Mouse (Mus musculus): ENCODE measurements around the gene Slc22a18. TPM values are rescaled to one million over a fixed set of nuclear protein-coding genes. Genes with fewer than 3 reads are reported as not detected.

Slc22a18 gene
- polyA plus RNA-seq, 1 experiment from 2014 or later: 0.27 TPM

GRCm38 (mm10) chr7:143548231-143548961, 74.9 kb downstream of the Slc22a18 start:
- H3K27ac ChIP-seq: peak overlapping the region; percentile 89
- ATAC-seq (ENCODE audit: low FRiP score): peak; percentile 75
- H3K27me3 ChIP-seq: no peaks in the 10 kb centered on the region

More at GRCm38 (mm10) chr7:143548231-143548961, 74.9 kb downstream of the Slc22a18 start:
- Histone ChIP-seq H3K36me3 (replicated peaks) (no peaks in the 10 kb centered on the region; the same call in none of the 2 replicates), H3K4me3 (replicated peaks) (peak overlapping the region; percentile 98), H3K4me2 (peak overlapping the region; percentile 87), H3K9me3 (no peaks in the 10 kb centered on the region), H3K4me1 (peaks cover 35% of the 10 kb centered on the region), H3K9ac (peak overlapping the region; percentile 79)
- under 1% methylated on average over 41 of the region's 63 CpGs for WGBS

Other genes starting within 250 kb of the Slc22a18 start
- gene Cdkn1c, start 12.7 kb upstream of the Slc22a18 start, polyA plus RNA-seq (2016; fragmentation: Nextera tagmentation; extraction: Ambion mirVana): 326 and 351 TPM in 2 replicates
- 0.63 and 0.79 TPM in 2 replicates for gene Phlda2, start 29.4 kb downstream of the Slc22a18 start, polyA plus RNA-seq (2016; fragmentation: Nextera tagmentation; extraction: Ambion mirVana)
- 357 and 369 TPM in 2 replicates for gene Nap1l4, start 75.4 kb downstream of the Slc22a18 start, polyA plus RNA-seq (2016; fragmentation: Nextera tagmentation; extraction: Ambion mirVana)
- 69.0 and 74.3 TPM in 2 replicates for gene Cars, start 126.4 kb downstream of the Slc22a18 start, polyA plus RNA-seq (2016; fragmentation: Nextera tagmentation; extraction: Ambion mirVana)
- 0.12 and 0.22 TPM in 2 replicates for gene Tnfrsf26, start 155.0 kb downstream of the Slc22a18 start, polyA plus RNA-seq (2016; fragmentation: Nextera tagmentation; extraction: Ambion mirVana)
- gene Tnfrsf22, start 175.9 kb downstream of the Slc22a18 start, polyA plus RNA-seq (2016; fragmentation: Nextera tagmentation; extraction: Ambion mirVana): 7.7 and 7.8 TPM in 2 replicates
- 0.28 and 0.51 TPM in 2 replicates for gene Tnfrsf23, start 212.1 kb downstream of the Slc22a18 start, polyA plus RNA-seq (2016; fragmentation: Nextera tagmentation; extraction: Ambion mirVana)